Mouse (Mus musculus) G1E (cell line): ENCODE measurements around the gene Efna4.

Experiments used
- CTCF ChIP-seq: IDR thresholded peaks from 2 replicates; pipeline ENCODE4 v1.5.1; 2012; ENCODE audit warnings: low read depth, low read length, inconsistent platforms, mixed read lengths
- GATA1 ChIP-seq: IDR thresholded peaks from 2 replicates; pipeline ENCODE4 v1.6.1; 2012; ENCODE audit warnings: borderline replicate concordance, low read length, inconsistent platforms, mixed read lengths
- POLR2AphosphoS5 ChIP-seq: IDR thresholded peaks from 2 replicates; pipeline ENCODE4 v1.6.1; 2012; ENCODE audit warnings: low read depth, low read length, inconsistent platforms; ENCODE audit not compliant: insufficient replicate concordance
- TAL1 ChIP-seq: conservative IDR thresholded peaks from 2 replicates; pipeline ENCODE4 v1.6.1; 2012; ENCODE audit warnings: low read depth, low read length, inconsistent platforms, mixed read lengths

DNA sequence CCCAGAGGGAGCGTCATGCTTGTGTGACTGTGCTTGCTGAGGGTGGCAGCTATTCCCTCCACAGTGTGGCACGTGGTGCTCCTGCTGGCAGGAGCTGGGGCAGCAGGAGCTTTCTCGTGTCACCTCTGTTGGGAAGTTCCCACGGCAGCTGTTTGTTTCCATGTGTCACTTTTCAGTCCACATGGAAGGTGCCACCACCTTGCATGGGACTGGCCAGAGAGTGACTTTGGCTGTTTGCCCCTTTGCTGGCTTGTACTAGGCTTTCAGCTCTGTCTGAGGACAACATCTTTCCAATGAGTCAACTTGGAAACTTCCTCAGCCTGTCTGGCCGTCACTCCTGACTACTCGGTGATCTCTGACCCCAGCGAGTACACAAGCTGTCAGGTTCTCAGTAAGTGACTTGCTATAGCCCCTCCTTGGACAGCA is 49.3 kb downstream of the Efna4 start:
- TF ChIP-seq CTCF (no peak), GATA1 (no peak), POLR2AphosphoS5 (no peak), TAL1 (no peak)
